Mouse (Mus musculus): Measurements from ENCODE around the gene Bckdha.
A peak's percentile ranks its signal among the peaks of the same experiment; 100 is the strongest.

Bckdha gene

GRCm38 (mm10) chr7:25645074-25645473 lies 13.7 kb downstream of the Bckdha start:
- no peak for DNase-seq (ENCODE audit: low spot score in 2 of 2)

- no peak for DNase-seq (ENCODE audit: low spot score in 2 of 2)
Observed at GRCm38 (mm10) chr7:25644631-25645030, 14.2 kb downstream of the Bckdha start.

GRCm38 (mm10) chr7:25644136-25644535 lies 14.6 kb downstream of the Bckdha start:
- no peak for DNase-seq (ENCODE audit: low spot score in 2 of 2)

- no peak for DNase-seq (ENCODE audit: low spot score in 2 of 2)
Observed at GRCm38 (mm10) chr7:25639754-25640153, 19.0 kb downstream of the Bckdha start.

GRCm38 (mm10) chr7:25637099-25637498 lies 21.7 kb downstream of the Bckdha start:
- DNase-seq (ENCODE audit: low spot score in 2 of 2), result no peak

- DNase-seq (ENCODE audit: low spot score in 2 of 2), result peak in 1 of 2 experiments; percentile 75
Observed at GRCm38 (mm10) chr7:25636373-25636772, 22.4 kb downstream of the Bckdha start.

GRCm38 (mm10) chr7:25632679-25633078 lies 26.1 kb downstream of the Bckdha start:
- DNase-seq (ENCODE audit: low spot score in 2 of 2), result no peak

GRCm38 (mm10) chr7:25628323-25628620 lies 30.5 kb downstream of the Bckdha start:
- no peak for DNase-seq (ENCODE audit: low spot score in 2 of 2)

- peak in 1 of 2 experiments; percentile 67 for DNase-seq (ENCODE audit: low spot score in 2 of 2)
Observed at GRCm38 (mm10) chr7:25627431-25628322, 31.1 kb downstream of the Bckdha start.

GRCm38 (mm10) chr7:25626509-25627430 lies 32.0 kb downstream of the Bckdha start, which contains the start of gene B3gnt8:
B3gnt8 (plus strand) TSS chr7:25626654.
- DNase-seq (ENCODE audit: low spot score in 2 of 2), result peak in 1 of 2 experiments; percentile 56

GRCm38 (mm10) chr7:25625594-25626250 lies 33.1 kb downstream of the Bckdha start:
- peak; percentile 25 to 75 for DNase-seq (ENCODE audit: low spot score in 2 of 2)

- no peak for DNase-seq (ENCODE audit: low spot score in 2 of 2)
Observed at GRCm38 (mm10) chr7:25624851-25625250, 33.9 kb downstream of the Bckdha start.

GRCm38 (mm10) chr7:25623857-25624370 lies 34.9 kb downstream of the Bckdha start:
- DNase-seq (ENCODE audit: low spot score in 2 of 2), result no peak

GRCm38 (mm10) chr7:25620751-25621150 lies 38.0 kb downstream of the Bckdha start:
- no peak for DNase-seq (ENCODE audit: low spot score in 2 of 2)

GRCm38 (mm10) chr7:25620101-25620500 lies 38.7 kb downstream of the Bckdha start:
- peak in 1 of 2 experiments; percentile 9 for DNase-seq (ENCODE audit: low spot score in 2 of 2)

GRCm38 (mm10) chr7:25619722-25619991 lies 39.1 kb downstream of the Bckdha start:
- DNase-seq (ENCODE audit: low spot score in 2 of 2), result no peak

GRCm38 (mm10) chr7:25618865-25619721 lies 39.7 kb downstream of the Bckdha start, which contains the start of gene Dmac2:
Dmac2 (plus strand) TSS chr7:25619414.
- peak; percentile 78 to 94 for DNase-seq (ENCODE audit: low spot score in 2 of 2)

GRCm38 (mm10) chr7:25617376-25618160 lies 41.2 kb downstream of the Bckdha start:
- DNase-seq (ENCODE audit: low spot score in 2 of 2), result peak in 1 of 2 experiments; percentile 9

GRCm38 (mm10) chr7:25615706-25616011 lies 43.1 kb downstream of the Bckdha start, which contains the start of gene Erich4:
Erich4 (minus strand) TSS chr7:25615892.
- DNase-seq (ENCODE audit: low spot score in 2 of 2), result peak in 1 of 2 experiments; percentile 9
